Mouse (Mus musculus) ovary, adult 2 months (tissue): ENCODE measurements around the gene Zcchc13. TPM values are rescaled to one million over a fixed set of nuclear protein-coding genes. Genes with fewer than 3 reads are reported as not detected.

Experiments
- polyA plus RNA-seq: library from polyadenylated mRNA; depleted of rRNA; stranded (reverse); fragments of >200 nt; gene quantifications from 2 replicates; pipeline ENCODE4 v1.2.3, GENCODE M21; 2012; rRNA removed

Zcchc13 gene
- not detected in 2 replicates for polyA plus RNA-seq

DNA sequence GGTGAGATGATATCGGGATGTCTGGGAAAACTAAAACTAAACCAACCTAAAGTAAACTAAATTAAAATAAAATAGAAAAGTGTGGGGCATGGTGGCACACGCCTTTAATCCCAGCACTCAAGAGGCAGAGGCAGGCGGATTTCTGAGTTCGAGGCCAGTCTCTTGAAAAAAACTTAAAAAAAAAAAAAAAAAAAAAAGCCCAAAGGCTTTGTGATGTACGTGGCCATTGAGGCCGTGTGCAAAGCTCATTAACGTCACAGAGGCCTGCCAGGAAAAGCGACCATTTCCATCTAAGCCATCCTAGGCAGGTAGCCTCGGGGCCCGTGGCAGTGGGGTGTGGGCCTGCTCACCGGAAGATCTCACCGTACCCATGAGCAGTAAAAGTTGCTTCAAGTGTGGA, at the start of gene Zcchc13:
TSS of gene Zcchc13 (plus strand) at position 284 of the 400 bp plus-strand sequence.

Other genes with a start within 250 kb of the Zcchc13 start
- 0.50 TPM in 1 of 2 replicates, not detected in the other for gene Tsx, start 216.1 kb upstream of the Zcchc13 start, polyA plus RNA-seq
- not detected in 2 replicates for gene Gm26992, start 208.6 kb upstream of the Zcchc13 start, polyA plus RNA-seq
- gene Slc16a2, start 191.4 kb downstream of the Zcchc13 start, polyA plus RNA-seq = 79.6 and 81.5 TPM in 2 replicates